In genomic region chr10:23715511-23715910, GRCm38 (mm10) we compare ENCODE assay signal across 16 mouse cellular contexts.
DNase-seq lines count a peak whose midpoint lies in the region; ATAC-seq and TF ChIP-seq lines count a peak whose summit lies in the region.
"Had no signal": no experiment of that assay in that cellular context is flagged by ENCODE, and none has a peak within 500 bp of the region (broad histone marks: within the 10 kb centered on the region; RNA-seq: fewer than 3 reads in every experiment).

No protein-coding gene starts in this region.

- ATAC-seq in kidney, embryonic 14.5 days (ENCODE audit: low FRiP score, low TSS enrichment): peak; percentile 76; the same call in 1 of the 2 replicates
- no peak for ATAC-seq in embryonic facial prominence, embryonic 12.5 days (ENCODE audit: insufficient number of reproducible peaks, insufficient read depth, low FRiP score, low TSS enrichment)
- no peak for ATAC-seq in cerebellum, adult (ENCODE audit: insufficient number of reproducible peaks, low FRiP score, low TSS enrichment)
- ATAC-seq: forebrain, embryonic 13.5 days; forebrain, postnatal 0 days had no signal

- TF ChIP-seq CTCF in kidney, adult 2 months (conservative IDR thresholded peaks at IDR 0.05; ENCODE audit: insufficient read depth, insufficient read length, low read depth, low read length): no peak

- no peak for DNase-seq in kidney, postnatal 36 days
- peak; percentile 21 to 28 for DNase-seq in kidney, postnatal 4 days
- DNase-seq in kidney, adult 2 months: no peak
- DNase-seq: adrenal gland, postnatal 25 days; cerebellum, adult 2 months; embryo, embryonic 11 days; forebrain, postnatal 0 days; gastrocnemius, postnatal 14 days; heart, postnatal 36 days had no signal

- no peaks in the 10 kb centered on the region for H3K36me3 ChIP-seq in kidney, embryonic 14.5 days (ENCODE audit: control insufficient read depth, insufficient read depth, low read length)
- no peaks in the 10 kb centered on the region for H3K36me3 ChIP-seq in kidney, adult 2 months (ENCODE audit: control insufficient read depth, insufficient read depth, low read length)
- H3K36me3 ChIP-seq in embryonic facial prominence, embryonic 12.5 days: no peaks in the 10 kb centered on the region
- H3K36me3 ChIP-seq: embryonic facial prominence, embryonic 13.5 days; heart, embryonic 13.5 days; hindbrain, embryonic 15.5 days had no signal

- H3K9me3 ChIP-seq in kidney, embryonic 14.5 days (ENCODE audit: control insufficient read depth, low read length): no peaks in the 10 kb centered on the region
- no peaks in the 10 kb centered on the region for H3K9me3 ChIP-seq in embryonic facial prominence, embryonic 12.5 days
- H3K9me3 ChIP-seq: embryonic facial prominence, embryonic 13.5 days; forebrain, embryonic 13.5 days; hindbrain, embryonic 15.5 days had no signal

- H3K4me3 ChIP-seq in kidney, embryonic 14.5 days (ENCODE audit: low read length): no peak overlapping the region
- H3K4me3 ChIP-seq in kidney, adult 2 months (ENCODE audit: insufficient read depth, low read depth, low read length): no peak overlapping the region
- no peak overlapping the region for H3K4me3 ChIP-seq in embryonic facial prominence, embryonic 12.5 days
- H3K4me3 ChIP-seq: embryonic facial prominence, embryonic 13.5 days; forebrain, embryonic 13.5 days; heart, embryonic 13.5 days; hindbrain, embryonic 15.5 days had no signal

- H3K27me3 ChIP-seq in kidney, embryonic 14.5 days (ENCODE audit: control insufficient read depth, insufficient read depth, low read length): no peaks in the 10 kb centered on the region
- H3K27me3 ChIP-seq in kidney, adult 2 months (replicated peaks; ENCODE audit: control insufficient read depth, insufficient read depth, low read length): no peaks in the 10 kb centered on the region
- H3K27me3 ChIP-seq in embryonic facial prominence, embryonic 12.5 days: no peaks in the 10 kb centered on the region
- H3K27me3 ChIP-seq: forebrain, embryonic 13.5 days; heart, embryonic 13.5 days; hindbrain, embryonic 15.5 days had no signal

- no peaks in the 10 kb centered on the region for H3K4me1 ChIP-seq in kidney, embryonic 14.5 days (ENCODE audit: control insufficient read depth, insufficient read depth, low read length)
- no peaks in the 10 kb centered on the region for H3K4me1 ChIP-seq in kidney, adult 2 months (ENCODE audit: control insufficient read depth, insufficient read depth, low read length)
- H3K4me1 ChIP-seq in embryonic facial prominence, embryonic 12.5 days: peaks cover 24% of the 10 kb centered on the region
- H3K4me1 ChIP-seq: forebrain, embryonic 13.5 days; heart, embryonic 13.5 days had no signal

- WGBS in kidney, embryonic 14.5 days: 70% methylated on average over 10 of the region's 10 CpGs
- WGBS in kidney, adult 2 months: 71% methylated on average over 10 of the region's 10 CpGs
- WGBS in embryonic facial prominence, embryonic 12.5 days: 86% methylated on average over 10 of the region's 10 CpGs

- H3K9ac ChIP-seq in kidney, embryonic 14.5 days (ENCODE audit: low read depth, low read length): no peak overlapping the region
- H3K9ac ChIP-seq in embryonic facial prominence, embryonic 12.5 days: no peak overlapping the region
- H3K9ac ChIP-seq: embryonic facial prominence, embryonic 13.5 days; forebrain, embryonic 13.5 days; forebrain, postnatal 0 days; heart, embryonic 13.5 days; hindbrain, embryonic 15.5 days had no signal

- no peak overlapping the region for H3K4me2 ChIP-seq in kidney, embryonic 14.5 days (replicated peaks; ENCODE audit: low read depth, low read length)
- no peak overlapping the region for H3K4me2 ChIP-seq in embryonic facial prominence, embryonic 12.5 days (replicated peaks)
- H3K4me2 ChIP-seq: embryonic facial prominence, embryonic 13.5 days; forebrain, embryonic 13.5 days; heart, embryonic 13.5 days; hindbrain, embryonic 15.5 days had no signal

- TF ChIP-seq POLR2A in kidney, adult 2 months (IDR thresholded peaks at IDR 0.05; ENCODE audit: low read depth, low read length): no peak

- H3K27ac ChIP-seq in kidney, embryonic 14.5 days (ENCODE audit: low read depth, low read length): no peak overlapping the region
- no peak overlapping the region for H3K27ac ChIP-seq in kidney, adult 2 months (ENCODE audit: insufficient read depth, low read depth, low read length)
- peak overlapping the region; percentile 23; the same call in 1 of the 2 replicates for H3K27ac ChIP-seq in embryonic facial prominence, embryonic 12.5 days
- H3K27ac ChIP-seq: embryonic facial prominence, embryonic 13.5 days; forebrain, embryonic 13.5 days; heart, embryonic 13.5 days; hindbrain, embryonic 15.5 days had no signal

Comparison
In these comparisons a context has a peak if more than half of its experiments do, and no peak if none do; other contexts are left out.
1. DNase-seq: peak in kidney, postnatal 4 days (2 of 2); none in kidney, postnatal 36 days (0 of 2) and kidney, adult 2 months (single experiment).